Mouse (Mus musculus) left cerebral cortex, postnatal 10 days (tissue): Measurements from ENCODE around the gene Atcay. TPM values are rescaled to one million over a fixed set of nuclear protein-coding genes. Genes with fewer than 3 reads are reported as not detected.

Experiments
- DNase-seq, 2 experiments: peaks; one replicate each; pipeline ENCODE4 v3.0.0; 2021 to 2022; ENCODE audit warnings: low spot score in 2 of 2, mixed read lengths in 1 of 2; ENCODE audit errors: extremely low spot score in 1 of 2
- intact Hi-C: fragments of 180-260 bp; cut with DNase I; formaldehyde crosslinking; loops from one replicate; pipeline ENCODE4 v1.15.1; 2025
- total RNA-seq, 2 experiments: library from RNA; stranded (reverse); gene quantifications; 2 replicates each; pipeline ENCODE4 v1.2.3; 2021

Gene Atcay
- total RNA-seq, 2 experiments from 2014 or later: 209 to 222 TPM

- no peak for DNase-seq
Measured at GRCm38 (mm10) chr10:81204137-81204536, 26.5 kb downstream of the Atcay start.

DNA sequence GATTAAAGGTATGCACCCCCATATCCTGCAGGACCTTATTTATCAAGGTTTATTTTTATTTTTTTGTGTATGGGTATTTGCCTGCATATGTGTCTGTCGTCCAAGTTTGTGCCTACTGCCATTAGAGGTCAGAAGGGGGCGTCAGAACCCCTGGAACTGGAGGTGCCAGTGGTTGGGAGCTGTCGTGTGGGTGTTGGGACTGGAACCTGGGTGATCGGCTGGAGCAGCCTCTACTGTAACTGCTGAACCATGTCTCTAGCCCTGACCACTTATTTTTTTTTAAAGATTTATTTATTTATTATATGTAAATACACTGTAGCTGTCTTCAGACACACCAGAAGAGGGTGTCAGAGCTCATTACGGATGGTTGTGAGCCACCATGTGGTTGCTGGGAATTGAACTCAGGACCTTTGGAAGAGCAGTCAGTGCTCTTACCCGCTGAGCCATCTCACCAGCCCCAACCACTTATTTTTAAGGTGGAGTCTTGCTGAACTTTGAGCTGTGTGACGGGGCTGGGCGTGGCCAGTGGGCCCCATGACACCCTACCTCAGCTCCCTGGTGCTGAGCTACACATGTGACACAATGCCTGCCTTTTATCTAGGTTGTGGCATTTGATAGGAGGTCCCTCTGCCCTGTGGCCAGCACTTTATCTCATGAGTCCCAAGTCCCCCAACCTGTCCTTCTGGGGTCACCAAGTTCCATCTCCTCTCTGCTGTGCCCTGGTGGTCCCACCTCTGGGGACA is 27.5 kb downstream of the Atcay start:
- DNase-seq: peak in 1 of 2 experiments; percentile 25

More at GRCm38 (mm10) chr10:81204137-81204536, 26.5 kb downstream of the Atcay start:
- intact Hi-C loops: loop anchor here (10.0 kb wide), 1 partner anchor 251 kb away; the partner anchor contains the start of gene Nfic

GRCm38 (mm10) chr10:81201807-81202758 is 28.6 kb downstream of the Atcay start, which contains the start of gene Nmrk2:
Nmrk2 (minus strand) TSS chr10:81202051.
- intact Hi-C loops: loop anchor here (10.0 kb wide), 1 partner anchor 253 kb away; the partner anchor contains the start of gene Nfic
- peak in 1 of 2 experiments; percentile 35 for DNase-seq

More for the DNA sequence above, 27.5 kb downstream of the Atcay start:
- intact Hi-C loops: loop anchor here (10.0 kb wide), 1 partner anchor 252 kb away; the partner anchor contains the start of gene Nfic

- no peak for DNase-seq
- intact Hi-C loops: loop anchor here (10.0 kb wide), 1 partner anchor 254 kb away; the partner anchor contains the start of gene Nfic
Measured at GRCm38 (mm10) chr10:81200605-81201287, 29.9 kb downstream of the Atcay start.

DNA sequence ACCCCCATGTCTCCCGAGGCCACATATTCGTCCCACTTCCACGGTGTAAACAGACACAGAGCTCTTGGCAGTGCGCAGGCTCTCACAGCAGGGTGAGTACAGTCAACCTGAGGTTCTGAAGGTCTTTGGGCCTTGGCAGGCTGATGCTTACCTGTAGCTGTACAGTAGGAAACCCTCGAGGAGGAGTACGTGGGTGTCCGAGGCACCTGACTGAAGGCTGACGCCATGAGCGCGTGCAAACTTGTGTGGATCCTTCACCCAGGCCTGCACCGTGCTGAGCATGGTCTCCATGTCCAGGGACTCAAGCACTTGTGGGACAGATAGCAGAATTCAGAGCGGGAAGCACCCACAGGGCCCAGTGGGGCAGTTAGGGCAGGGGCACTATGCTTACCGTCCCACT is 30.5 kb downstream of the Atcay start:
- no peak for DNase-seq
- intact Hi-C loops: loop anchor here (10.0 kb wide), 1 partner anchor 255 kb away; the partner anchor contains the start of gene Nfic

DNA sequence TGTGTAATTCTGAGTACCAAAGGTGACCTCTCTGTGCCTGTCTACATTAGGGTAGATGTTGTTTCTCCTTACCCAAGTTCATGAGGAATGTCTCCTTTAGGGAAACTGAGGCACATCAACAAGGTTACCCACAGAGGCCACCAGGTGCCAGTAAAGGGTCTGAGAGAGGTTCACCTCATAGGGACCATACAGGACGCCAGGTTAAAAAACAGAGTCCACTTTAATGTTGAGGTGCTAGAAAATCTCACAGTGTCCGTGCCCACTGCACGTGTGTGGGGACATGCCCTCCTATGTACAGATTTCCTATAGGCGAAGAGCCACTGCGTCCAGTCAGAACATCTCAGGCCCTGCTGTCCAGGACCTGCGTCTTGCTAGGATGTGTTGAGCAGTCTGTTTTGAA is 31.6 kb downstream of the Atcay start:
- no peak for DNase-seq

GRCm38 (mm10) chr10:81198230-81198629 is 32.4 kb downstream of the Atcay start:
- intact Hi-C loops: loop anchor here (5.0 kb wide), 1 partner anchor 149 kb away; no protein-coding TSS in a partner anchor
- DNase-seq: no peak

More for the DNA sequence above, 31.6 kb downstream of the Atcay start:
- intact Hi-C loops: loop anchor here (5.0 kb wide), 1 partner anchor 148 kb away; no protein-coding TSS in a partner anchor

DNA sequence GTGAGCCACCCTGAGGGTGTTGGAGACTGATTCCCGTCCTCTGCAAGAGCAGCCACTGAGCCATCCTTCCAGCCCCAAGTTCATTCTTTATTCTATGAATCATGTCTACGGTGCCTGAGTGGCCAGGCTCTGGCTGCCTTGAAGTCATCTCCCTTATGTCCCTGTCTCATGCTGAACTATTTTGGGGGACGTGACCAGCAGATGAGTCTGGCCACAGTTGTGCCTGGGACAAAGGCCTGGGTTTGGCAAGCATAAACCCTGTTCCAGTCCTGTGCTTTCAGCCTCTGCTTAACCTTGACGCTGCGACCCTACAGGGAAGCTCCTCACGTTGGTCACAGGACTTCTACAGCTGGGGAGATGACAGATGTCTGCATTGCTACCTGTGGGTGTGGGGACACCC is 33.3 kb downstream of the Atcay start:
- intact Hi-C loops: loop anchor here (5.0 kb wide), 1 partner anchor 150 kb away; no protein-coding TSS in a partner anchor
- no peak for DNase-seq

DNA sequence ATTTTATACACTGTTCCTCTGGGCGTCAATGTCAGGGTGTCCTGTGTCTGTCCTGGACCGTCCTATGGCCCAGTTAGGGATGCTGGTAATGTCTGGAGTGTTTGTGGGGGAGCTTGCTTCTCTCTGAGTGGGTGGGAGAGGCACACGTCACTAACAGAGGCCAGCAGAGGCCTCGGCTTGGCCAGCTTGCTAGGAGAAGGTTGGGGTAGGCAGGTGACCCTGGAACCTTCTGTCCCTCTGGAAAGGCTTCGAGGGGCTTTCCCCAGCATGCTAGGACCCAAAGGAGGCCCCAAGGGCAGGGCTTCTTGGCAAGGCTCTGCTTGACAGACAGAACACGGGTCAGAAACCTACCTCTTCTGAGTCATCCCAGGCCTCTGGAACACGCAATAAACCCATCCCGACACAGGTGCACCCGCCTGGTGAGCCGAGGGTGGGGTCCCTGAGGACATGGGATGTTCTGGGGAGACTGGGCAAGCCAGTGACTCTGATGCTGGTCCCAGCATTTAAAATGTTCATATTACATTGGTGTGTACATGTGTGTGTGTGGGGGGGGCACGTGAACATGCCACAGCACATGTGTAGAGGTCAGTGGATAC is 34.1 kb downstream of the Atcay start:
- no peak for DNase-seq

DNA sequence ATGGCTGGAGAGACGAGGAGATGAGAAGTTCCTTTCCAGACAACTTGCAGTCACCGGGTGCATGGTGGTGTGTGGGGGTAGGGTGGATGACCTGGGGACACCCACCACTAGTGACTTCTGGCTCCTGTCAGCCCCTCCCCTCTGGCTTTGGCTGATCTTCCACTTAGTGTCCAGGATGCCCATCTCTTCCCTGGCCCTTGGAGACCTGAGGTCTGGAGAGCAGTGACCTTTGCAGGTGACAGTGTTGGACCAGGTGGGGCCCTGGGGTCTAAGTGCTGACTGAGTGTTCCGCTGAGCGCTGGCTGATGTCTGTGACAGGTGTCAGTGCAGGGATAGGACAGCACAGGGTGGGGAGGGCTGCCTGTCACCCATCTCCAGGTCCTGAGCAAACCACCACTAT is 35.3 kb downstream of the Atcay start:
- DNase-seq: no peak
- intact Hi-C loops: loop anchor here (5.0 kb wide), 1 partner anchor 152 kb away; no protein-coding TSS in a partner anchor

More for the DNA sequence above, 34.1 kb downstream of the Atcay start:
- intact Hi-C loops: loop anchor here (5.0 kb wide), 1 partner anchor 151 kb away; no protein-coding TSS in a partner anchor

GRCm38 (mm10) chr10:81193991-81194774 is 36.5 kb downstream of the Atcay start:
- intact Hi-C loops: no loop called here
- peak in 1 of 2 experiments; percentile 76 for DNase-seq

GRCm38 (mm10) chr10:81192968-81193501 is 37.6 kb downstream of the Atcay start:
- intact Hi-C loops: no loop called here
- no peak for DNase-seq

DNA sequence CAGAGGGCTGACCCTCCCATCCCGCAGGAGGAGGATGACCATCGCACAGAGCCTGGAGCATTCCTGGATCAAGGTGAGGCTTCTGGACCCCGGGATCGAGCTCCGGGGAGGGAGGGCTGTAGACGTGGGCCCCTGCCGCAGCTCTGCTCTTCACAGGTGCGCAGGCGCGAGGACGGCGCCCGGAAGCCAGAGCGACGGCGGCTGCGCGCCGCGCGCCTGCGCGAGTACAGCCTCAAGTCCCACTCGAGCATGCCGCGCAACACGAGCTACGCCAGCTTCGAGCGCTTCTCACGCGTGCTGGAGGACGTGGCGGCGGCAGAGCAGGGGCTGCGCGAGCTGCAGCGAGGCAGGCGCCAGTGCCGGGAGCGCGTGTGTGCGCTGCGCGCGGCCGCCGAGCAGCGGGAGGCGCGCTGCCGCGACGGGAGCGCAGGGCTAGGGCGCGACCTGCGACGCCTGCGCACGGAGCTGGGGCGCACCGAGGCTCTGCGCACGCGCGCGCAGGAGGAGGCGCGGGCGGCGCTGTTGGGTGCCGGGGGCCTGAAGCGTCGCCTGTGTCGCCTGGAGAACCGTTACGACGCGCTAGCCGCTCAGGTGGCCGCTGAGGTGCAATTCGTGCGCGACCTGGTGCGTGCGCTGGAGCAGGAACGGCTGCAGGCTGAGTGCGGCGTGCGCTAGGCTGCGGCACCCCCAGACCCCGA is 38.2 kb downstream of the Atcay start:
- DNase-seq: peak; percentile 83 to 90
- intact Hi-C loops: no loop called here

- intact Hi-C loops: no loop called here
- DNase-seq: no peak
Measured at GRCm38 (mm10) chr10:81191342-81191982, 39.2 kb downstream of the Atcay start.

DNA sequence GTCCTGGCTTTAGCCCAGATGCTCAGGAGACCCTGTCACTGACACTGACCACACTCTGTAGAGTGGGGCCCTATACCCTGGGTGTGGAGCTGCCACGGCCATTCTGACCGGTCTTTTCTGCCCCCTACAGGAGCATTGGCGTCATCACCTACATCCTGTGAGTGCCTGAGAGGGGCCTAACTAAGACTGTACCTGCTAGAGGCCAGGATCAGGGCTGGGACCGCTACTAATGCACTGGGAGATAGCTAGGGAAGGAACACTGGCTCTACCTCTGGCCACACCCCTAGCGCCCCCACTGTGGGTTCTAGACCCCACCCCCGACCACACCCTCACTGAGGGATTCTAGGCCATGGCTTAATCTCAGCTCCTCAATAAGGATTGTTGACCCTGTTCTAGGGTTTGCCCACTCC is 39.7 kb downstream of the Atcay start:
- intact Hi-C loops: no loop called here
- no peak for DNase-seq
